Mouse (Mus musculus) T-helper 1 cell (primary cell): ENCODE results near the gene Sema4c.

ENCODE experiments used
- in situ Hi-C: fragments of 300-600 bp; cut with MboI, MseI; formaldehyde crosslinking; loops from one replicate; pipeline ENCODE4 v1.15.1; 2025; ENCODE audit warnings: high pct_unique_total_duplicates

Gene Sema4c

DNA sequence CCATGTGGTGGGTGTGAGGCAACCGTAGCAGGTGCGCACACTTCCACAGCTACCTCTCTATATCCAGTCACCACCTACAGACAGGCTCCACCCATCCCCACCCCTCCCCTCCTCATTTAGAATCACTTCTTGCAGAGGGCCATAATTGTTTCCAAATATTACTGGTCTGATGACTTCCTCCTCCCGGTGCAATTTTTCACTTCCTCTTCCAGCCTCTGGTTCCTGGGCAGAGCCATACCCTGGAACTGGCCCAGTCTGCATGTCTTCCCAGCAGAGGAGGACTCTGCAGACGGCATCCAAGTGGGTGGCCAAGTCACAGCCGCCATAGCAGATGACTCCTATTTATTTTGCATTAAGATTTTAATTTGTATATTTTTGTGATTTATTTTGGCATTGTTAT is 49.9 kb downstream of the Sema4c start:
- in situ Hi-C loops = no loop called here

DNA sequence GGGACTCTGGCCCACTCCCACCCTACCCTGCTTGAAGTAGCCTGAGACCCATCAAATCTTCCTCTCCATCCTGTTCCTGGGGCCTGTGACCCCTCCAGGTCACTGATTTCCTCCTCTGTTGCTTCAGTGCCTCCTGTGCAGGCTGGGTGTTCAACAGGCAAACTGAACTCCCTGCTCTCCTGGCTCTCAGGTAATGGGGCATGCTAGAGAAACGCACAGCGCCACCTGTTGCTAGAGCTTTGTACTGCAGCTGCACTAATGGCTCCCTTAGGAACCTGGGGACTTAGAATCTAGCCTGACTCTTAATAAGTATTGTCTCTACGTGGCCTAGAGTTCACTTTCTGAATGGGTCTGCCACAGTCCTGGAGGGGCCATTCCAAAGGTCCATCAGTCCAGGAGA is 56.9 kb downstream of the Sema4c start:
- in situ Hi-C loops = no loop called here
